Mouse (Mus musculus): ENCODE results near the gene Jmjd6. TPM values are rescaled to one million over a fixed set of nuclear protein-coding genes. Genes with fewer than 3 reads are reported as not detected.

Gene Jmjd6
- polyA plus RNA-seq, 2 experiments: 14.8 to 24.7 TPM

GRCm38 (mm10) chr11:116807526-116807925 lies 35.7 kb downstream of the Jmjd6 start:
- Histone ChIP-seq H3K4me3 (ENCODE audit: insufficient read depth in 1 of 2, low read depth in 2 of 2, low read length in 2 of 2) (no peak overlapping the region), H3K4me2 (ENCODE audit: low read depth) (no peak overlapping the region), H3K27me3 (ENCODE audit: control insufficient read depth, insufficient read depth, low read length) (no peaks in the 10 kb centered on the region), H3K27ac (no peak overlapping the region), H3K36me3 (replicated peaks; ENCODE audit: control insufficient read depth, insufficient read depth, low read depth) (no peaks in the 10 kb centered on the region), H3K9ac (replicated peaks) (no peak overlapping the region), H3K9me3 (ENCODE audit: control insufficient read depth, low read length) (no peaks in the 10 kb centered on the region), H3K4me1 (replicated peaks; ENCODE audit: control insufficient read depth in 2 of 2, insufficient read depth in 2 of 2, low read length in 1 of 2) (no peaks in the 10 kb centered on the region)
- ATAC-seq (ENCODE audit: insufficient read depth) (no peak), DNase-seq (ENCODE audit: low read depth in 3 of 3, low spot score in 3 of 3) (no peak)
- 47% methylated on average over 3 of the region's 3 CpGs for WGBS (ENCODE audit: insufficient replicate concordance)
- TF ChIP-seq EP300 (IDR thresholded peaks at IDR 0.05; ENCODE audit: low read depth) (no peak), CTCF (IDR thresholded peaks at IDR 0.05; ENCODE audit: low read depth) (no peak)

- Histone ChIP-seq H3K4me3 (ENCODE audit: insufficient read depth in 1 of 2, low read depth in 2 of 2, low read length in 2 of 2) (no peak overlapping the region), H3K27ac (no peak overlapping the region), H3K27me3 (ENCODE audit: control insufficient read depth, insufficient read depth, low read length) (no peaks in the 10 kb centered on the region), H3K9ac (replicated peaks) (no peak overlapping the region), H3K9me3 (ENCODE audit: control insufficient read depth, low read length) (no peaks in the 10 kb centered on the region), H3K4me2 (ENCODE audit: low read depth) (no peak overlapping the region), H3K4me1 (replicated peaks; ENCODE audit: control insufficient read depth in 2 of 2, insufficient read depth in 2 of 2, low read length in 1 of 2) (no peaks in the 10 kb centered on the region), H3K36me3 (replicated peaks; ENCODE audit: control insufficient read depth, insufficient read depth, low read depth) (no peaks in the 10 kb centered on the region)
- no peak for ATAC-seq (ENCODE audit: insufficient read depth)
- no peak for DNase-seq (ENCODE audit: low read depth in 3 of 3, low spot score in 3 of 3)
- WGBS (ENCODE audit: insufficient replicate concordance): 56% methylated on average over 7 of the region's 7 CpGs
- TF ChIP-seq CTCF (IDR thresholded peaks at IDR 0.05; ENCODE audit: low read depth) (no peak), EP300 (IDR thresholded peaks at IDR 0.05; ENCODE audit: low read depth) (no peak)
Measured at GRCm38 (mm10) chr11:116807116-116807515, 36.1 kb downstream of the Jmjd6 start.

DNA sequence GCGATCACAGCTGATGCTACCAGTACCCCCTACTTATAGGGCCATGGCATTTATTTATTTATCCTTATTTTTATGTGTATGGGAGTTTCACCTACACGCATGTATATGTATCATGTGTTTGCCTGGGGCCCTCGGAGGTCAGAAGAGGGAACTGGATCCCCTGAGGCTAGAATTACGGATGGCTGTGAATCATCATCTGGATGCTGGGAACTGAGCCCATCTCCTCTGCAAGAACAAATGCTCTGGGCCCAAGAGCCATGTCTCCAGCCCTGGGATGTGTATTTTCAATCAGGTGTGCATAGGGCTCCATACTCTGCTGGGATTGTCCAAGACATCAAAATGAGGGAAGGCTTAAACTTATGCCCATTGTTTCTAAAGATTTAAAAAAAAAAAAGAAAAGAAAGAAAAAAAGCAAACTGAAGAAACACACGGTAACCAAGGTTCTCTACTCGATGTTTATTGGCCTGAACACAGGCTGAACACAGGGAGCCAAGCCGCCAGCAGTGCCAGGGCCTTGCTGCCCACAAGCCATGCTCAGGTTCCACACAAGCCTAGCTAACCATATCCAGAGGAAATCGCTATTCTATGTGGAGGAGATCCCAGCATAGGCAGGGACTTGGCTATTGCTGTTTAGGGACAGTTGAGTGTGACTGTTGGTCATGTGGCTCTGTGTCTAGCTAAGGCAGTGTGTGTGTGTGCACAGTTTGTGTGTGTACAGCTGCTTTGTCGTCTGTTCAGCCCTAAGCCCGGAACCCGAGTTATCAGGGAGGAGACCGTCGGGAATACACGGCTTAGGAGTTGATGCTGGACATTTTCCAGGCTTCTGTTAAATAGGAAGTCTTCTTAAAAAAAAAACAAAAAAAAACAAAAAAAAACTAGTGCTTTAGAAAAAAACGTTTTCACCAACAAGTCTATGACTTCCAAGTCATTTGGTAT lies 36.8 kb downstream of the Jmjd6 start:
- Histone ChIP-seq H3K27ac (no peak overlapping the region), H3K4me3 (ENCODE audit: insufficient read depth in 1 of 2, low read depth in 2 of 2, low read length in 2 of 2) (no peak overlapping the region), H3K4me2 (ENCODE audit: low read depth) (no peak overlapping the region), H3K9me3 (ENCODE audit: control insufficient read depth, low read length) (no peaks in the 10 kb centered on the region), H3K36me3 (replicated peaks; ENCODE audit: control insufficient read depth, insufficient read depth, low read depth) (no peaks in the 10 kb centered on the region), H3K4me1 (replicated peaks; ENCODE audit: control insufficient read depth in 2 of 2, insufficient read depth in 2 of 2, low read length in 1 of 2) (no peaks in the 10 kb centered on the region), H3K27me3 (ENCODE audit: control insufficient read depth, insufficient read depth, low read length) (no peaks in the 10 kb centered on the region), H3K9ac (replicated peaks) (no peak overlapping the region)
- TF ChIP-seq EP300 (IDR thresholded peaks at IDR 0.05; ENCODE audit: low read depth) (no peak), CTCF (IDR thresholded peaks at IDR 0.05; ENCODE audit: low read depth) (no peak)
- no peak for DNase-seq (ENCODE audit: low read depth in 3 of 3, low spot score in 3 of 3)
- ATAC-seq (ENCODE audit: insufficient read depth): no peak
- 67% methylated on average over 15 of the region's 15 CpGs for WGBS (ENCODE audit: insufficient replicate concordance)

GRCm38 (mm10) chr11:116802709-116803108 lies 40.5 kb downstream of the Jmjd6 start:
- Histone ChIP-seq H3K27me3 (ENCODE audit: control insufficient read depth, insufficient read depth, low read length) (no peaks in the 10 kb centered on the region), H3K27ac (no peak overlapping the region), H3K36me3 (replicated peaks; ENCODE audit: control insufficient read depth, insufficient read depth, low read depth) (no peaks in the 10 kb centered on the region), H3K9me3 (ENCODE audit: control insufficient read depth, low read length) (no peaks in the 10 kb centered on the region), H3K4me3 (ENCODE audit: insufficient read depth in 1 of 2, low read depth in 2 of 2, low read length in 2 of 2) (no peak overlapping the region), H3K4me2 (ENCODE audit: low read depth) (no peak overlapping the region), H3K4me1 (replicated peaks; ENCODE audit: control insufficient read depth in 2 of 2, insufficient read depth in 2 of 2, low read length in 1 of 2) (no peaks in the 10 kb centered on the region), H3K9ac (replicated peaks) (no peak overlapping the region)
- ATAC-seq (ENCODE audit: insufficient read depth) (no peak), DNase-seq (ENCODE audit: low read depth in 3 of 3, low spot score in 3 of 3) (no peak)
- TF ChIP-seq EP300 (IDR thresholded peaks at IDR 0.05; ENCODE audit: low read depth): no peak
- TF ChIP-seq CTCF (IDR thresholded peaks at IDR 0.05; ENCODE audit: low read depth): no peak
- 66% methylated on average over 5 of the region's 5 CpGs for WGBS (ENCODE audit: insufficient replicate concordance)

- DNase-seq (ENCODE audit: low read depth in 3 of 3, low spot score in 3 of 3): no peak
- Histone ChIP-seq H3K4me3 (ENCODE audit: insufficient read depth in 1 of 2, low read depth in 2 of 2, low read length in 2 of 2) (no peak overlapping the region), H3K4me1 (replicated peaks; ENCODE audit: control insufficient read depth in 2 of 2, insufficient read depth in 2 of 2, low read length in 1 of 2) (no peaks in the 10 kb centered on the region), H3K27ac (no peak overlapping the region), H3K4me2 (ENCODE audit: low read depth) (no peak overlapping the region), H3K9me3 (ENCODE audit: control insufficient read depth, low read length) (no peaks in the 10 kb centered on the region), H3K9ac (replicated peaks) (no peak overlapping the region), H3K36me3 (replicated peaks; ENCODE audit: control insufficient read depth, insufficient read depth, low read depth) (no peaks in the 10 kb centered on the region), H3K27me3 (ENCODE audit: control insufficient read depth, insufficient read depth, low read length) (no peaks in the 10 kb centered on the region)
- 55% methylated on average over 5 of the region's 5 CpGs for WGBS (ENCODE audit: insufficient replicate concordance)
- ATAC-seq (ENCODE audit: insufficient read depth): no peak
- TF ChIP-seq EP300 (IDR thresholded peaks at IDR 0.05; ENCODE audit: low read depth) (no peak), CTCF (IDR thresholded peaks at IDR 0.05; ENCODE audit: low read depth) (no peak)
Measured at GRCm38 (mm10) chr11:116801106-116801505, 42.1 kb downstream of the Jmjd6 start.
